Mouse (Mus musculus): ENCODE data around the gene Nme4.

GRCm38 (mm10) chr17:26070136-26070535 is 25.3 kb downstream of the Nme4 start:
- TF ChIP-seq CTCF (conservative IDR thresholded peaks at IDR 0.05; ENCODE audit: low read length) (no peak), NANOG (IDR thresholded peaks at IDR 0.05; ENCODE audit: borderline replicate concordance, low read length) (no peak)
